Mouse (Mus musculus) erythroblast, embryonic 14.5 days (primary cell): ENCODE results near the gene Psmd12.

Experiments used
- GATA1 ChIP-seq: IDR thresholded peaks from 2 replicates; pipeline ENCODE4 v1.6.1; 2012; ENCODE audit warnings: low read length, inconsistent platforms, mixed read lengths
- TAL1 ChIP-seq: IDR thresholded peaks from 3 replicates; pipeline ENCODE4 v1.6.1; 2012; ENCODE audit warnings: low read length, inconsistent platforms, mixed read lengths

DNA sequence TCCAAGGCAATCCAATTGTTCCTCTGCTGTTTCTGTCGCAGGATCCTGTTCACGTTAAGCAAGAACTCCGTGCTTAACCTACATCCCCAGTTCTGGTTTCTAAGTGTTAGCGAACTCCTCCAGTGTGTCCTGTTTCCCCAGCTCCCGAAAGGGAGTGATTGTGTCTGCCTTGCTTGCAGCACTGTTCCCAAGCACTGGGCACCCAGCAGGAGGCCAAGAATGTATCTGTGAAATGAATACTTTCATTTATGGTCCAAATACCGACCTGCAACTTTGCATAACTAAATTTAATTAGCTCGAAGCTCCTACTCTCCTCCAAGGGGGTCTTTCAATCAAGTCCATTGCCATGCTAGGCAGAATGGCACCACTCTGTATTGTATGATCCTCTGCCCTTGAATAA is 19.5 kb upstream of the Psmd12 start:
- TF ChIP-seq GATA1, result no peak
- TF ChIP-seq TAL1, result no peak
